Mouse (Mus musculus) CH12.LX (cell line): ENCODE measurements around the gene Cldn12. TPM values are rescaled to one million over a fixed set of nuclear protein-coding genes. Genes with fewer than 3 reads are reported as not detected.

Source experiments
- DNase-seq: peaks from one replicate; pipeline ENCODE4 v3.0.0-alpha.2; 2013; ENCODE audit errors: extremely low read depth
- H3K27ac ChIP-seq: 2 replicates; pipeline ENCODE4 v1.5.1; 2012; ENCODE audit warnings: low read depth, mild to moderate bottlenecking, control low read depth, moderate library complexity; ENCODE audit not compliant: insufficient read depth
- H3K27me3 ChIP-seq: replicated peaks from 2 replicates; pipeline ENCODE3; 2012; ENCODE audit warnings: inconsistent platforms
- H3K36me3 ChIP-seq, 2 experiments: replicated peaks in 1 of 2; 2 replicates each; pipeline versions ENCODE3 to v1.6.1; 2012; ENCODE audit warnings: inconsistent platforms in 1 of 2, low read length in 1 of 2, mild to moderate bottlenecking in 1 of 2, mixed read lengths in 1 of 2, moderate library complexity in 1 of 2; ENCODE audit not compliant: control insufficient read depth in 1 of 2, insufficient read depth in 1 of 2
- H3K4me1 ChIP-seq, 2 experiments: 2 replicates each; pipeline ENCODE4 v1.6.1; 2012; ENCODE audit warnings: inconsistent platforms in 1 of 2, moderate library complexity in 1 of 2; ENCODE audit not compliant: insufficient read depth in 2 of 2, control insufficient read depth in 1 of 2
- H3K4me2 ChIP-seq: 2 replicates; pipeline ENCODE4 v1.6.1; 2012; ENCODE audit warnings: low read depth, mild to moderate bottlenecking, control low read depth; ENCODE audit not compliant: poor library complexity, insufficient read depth, severe bottlenecking
- H3K4me3 ChIP-seq, 3 experiments: fragments of 150-350 bp in 1 of 3; sonication (generic) in 1 of 3; replicated peaks in 1 of 3; 2 replicates each; pipeline versions ENCODE3 to v1.5.1; 2011 to 2012; ENCODE audit warnings: low read depth in 2 of 3, low read length in 2 of 3, mild to moderate bottlenecking in 2 of 3, moderate library complexity in 2 of 3, control low read depth in 1 of 3, improper control_type of control experiment in 1 of 3, inconsistent platforms in 1 of 3, mixed read lengths in 1 of 3; ENCODE audit not compliant: poor library complexity in 1 of 3
- H3K79me2 ChIP-seq: replicated peaks from 2 replicates; pipeline ENCODE4 v1.6.1; 2012; ENCODE audit warnings: mild to moderate bottlenecking, moderate library complexity; ENCODE audit not compliant: control insufficient read depth, poor library complexity, insufficient read depth, severe bottlenecking; ENCODE audit errors: extremely low read depth
- H3K9ac ChIP-seq: 2 replicates; pipeline ENCODE4 v1.6.1; 2012; ENCODE audit warnings: low read depth, mild to moderate bottlenecking, control low read depth, moderate library complexity; ENCODE audit not compliant: insufficient read depth
- H3K9me3 ChIP-seq: replicated peaks from 2 replicates; pipeline ENCODE3; 2012; ENCODE audit warnings: low read length, inconsistent platforms, mixed read lengths
- BHLHE40 ChIP-seq: IDR thresholded peaks from 2 replicates; pipeline ENCODE4 v1.6.1; 2011; ENCODE audit warnings: mild to moderate bottlenecking, low read depth, low read length, improper control_type of control experiment
- CHD1 ChIP-seq: IDR thresholded peaks from 2 replicates; pipeline ENCODE4 v1.6.1; 2012; ENCODE audit warnings: low read depth, low read length, improper control_type of control experiment, inconsistent platforms
- CHD2 ChIP-seq: IDR thresholded peaks from 2 replicates; pipeline ENCODE4 v1.6.1; 2011; ENCODE audit warnings: low read length, improper control_type of control experiment
- E2F4 ChIP-seq: IDR thresholded peaks from 2 replicates; pipeline ENCODE4 v1.6.1; 2011; ENCODE audit warnings: low read depth, low read length, improper control_type of control experiment; ENCODE audit not compliant: insufficient replicate concordance
- EP300 ChIP-seq: IDR thresholded peaks from 2 replicates; pipeline ENCODE4 v1.6.1; 2011; ENCODE audit warnings: low read length, improper control_type of control experiment
- JUN ChIP-seq: IDR thresholded peaks from 2 replicates; pipeline ENCODE4 v1.6.1; 2011; ENCODE audit warnings: low read depth, mild to moderate bottlenecking, low read length, improper control_type of control experiment, moderate library complexity; ENCODE audit not compliant: insufficient read depth
- KAT2A ChIP-seq: IDR thresholded peaks from 2 replicates; pipeline ENCODE4 v1.6.1; 2012; ENCODE audit warnings: low read length, improper control_type of control experiment, inconsistent platforms; ENCODE audit not compliant: insufficient replicate concordance
- MAX ChIP-seq: IDR thresholded peaks from 2 replicates; pipeline ENCODE4 v1.6.1; 2011; ENCODE audit warnings: low read length, improper control_type of control experiment
- MYC ChIP-seq: IDR thresholded peaks from 2 replicates; pipeline ENCODE4 v1.6.1; 2011; ENCODE audit warnings: low read depth, mild to moderate bottlenecking, improper control_type of control experiment, low read length
- POLR2AphosphoS2 ChIP-seq: IDR thresholded peaks from 2 replicates; pipeline ENCODE4 v1.6.1; 2011; ENCODE audit warnings: low read depth, low read length, improper control_type of control experiment
- RAD21 ChIP-seq: IDR thresholded peaks from 2 replicates; pipeline ENCODE4 v1.6.1; 2011; ENCODE audit warnings: low read depth, mild to moderate bottlenecking, low read length, improper control_type of control experiment, moderate library complexity
- UBTF ChIP-seq: IDR thresholded peaks from 2 replicates; pipeline ENCODE4 v1.6.1; 2012; ENCODE audit warnings: low read depth, mild to moderate bottlenecking, inconsistent platforms, low read length, improper control_type of control experiment, moderate library complexity
- USF2 ChIP-seq: conservative IDR thresholded peaks from 2 replicates; pipeline ENCODE4 v1.6.1; 2011; ENCODE audit warnings: low read depth, low read length, improper control_type of control experiment
- ZC3H11A ChIP-seq: IDR thresholded peaks from 2 replicates; pipeline ENCODE4 v1.6.1; 2012; ENCODE audit warnings: low read depth, mild to moderate bottlenecking, inconsistent platforms, low read length, improper control_type of control experiment
- dilution Hi-C: fragments of 300-500 bp; cut with MboI; formaldehyde crosslinking; loops from 2 replicates; pipeline ENCODE4 v1.14.3; 2020; ENCODE audit warnings: low sequenced_read_pairs; ENCODE audit not compliant: extremely low pct_unique_long_range_greater_than_20kb, extremely low pct_ligation_motif_present
- in situ Hi-C: fragments of 300-500 bp; cut with MboI; formaldehyde crosslinking; loops from 3 replicates; pipeline ENCODE4 v1.14.3; 2019; ENCODE audit warnings: low sequenced_read_pairs, low pct_ligation_motif_present, low pct_unique_long_range_greater_than_20kb, mixed read lengths
- polyA plus RNA-seq: library from polyadenylated mRNA; unstranded; fragments of >175 nt; gene quantifications from 2 replicates; pipeline ENCODE4 v1.2.1, GENCODE M21; 2012; ENCODE audit warnings: low read depth; ENCODE audit not compliant: insufficient read length
- total RNA-seq, 2 experiments: library from RNA; depleted of rRNA; stranded (reverse); fragments of 300-350 nt in 1 of 2; fragments of >200 nt in 1 of 2; gene quantifications; 2 replicates each; pipeline ENCODE4 v1.2.3; 2012 to 2014

Cldn12 gene
- total and polyA plus RNA-seq, 3 experiments, result 11.8 to 24.1 (median 23.5) TPM

DNA sequence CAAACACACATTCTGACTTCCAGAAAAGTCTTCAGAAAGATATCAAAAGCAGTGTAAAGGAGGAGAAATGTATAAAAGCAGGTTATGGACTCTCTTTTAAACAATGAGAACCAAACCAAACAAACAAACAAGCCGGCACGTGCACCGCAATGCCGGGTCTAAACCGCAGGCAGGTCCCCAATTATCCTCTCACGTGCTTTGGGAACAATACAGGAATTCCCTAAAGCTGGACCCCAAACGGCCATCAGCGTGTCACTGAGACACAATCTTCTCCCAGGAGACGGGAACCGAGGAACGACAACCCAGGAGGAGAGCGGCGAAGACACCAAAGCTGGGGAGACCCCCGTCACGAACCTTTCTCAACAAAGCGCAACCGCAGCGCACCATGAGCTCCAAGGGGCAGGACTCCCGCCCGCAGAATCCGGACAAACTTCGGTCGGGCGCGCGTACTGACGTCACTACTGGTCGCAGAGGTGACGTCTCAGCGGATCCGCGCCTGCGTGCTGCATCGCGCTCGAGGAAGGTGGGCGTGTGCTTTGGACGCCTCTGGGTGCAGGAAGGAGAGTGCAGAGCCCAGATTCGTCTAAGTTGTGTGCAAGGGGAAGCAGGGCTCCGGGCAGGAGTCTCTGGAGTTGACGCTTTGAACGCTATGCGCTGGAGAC, 44.5 kb upstream of the Cldn12 start, which contains the start of gene Gtpbp10:
Gene Gtpbp10, minus strand, starts transcription at position 460 of the 662 bp plus-strand sequence.
- Histone ChIP-seq H3K9ac (no peak within 1 kb of the TSS), H3K27ac (no peak within 1 kb of the TSS), H3K4me1 (peaks cover 0 to 9% of the 10 kb centered on the region in 2 experiments; a peak in 2 of 4 replicates), H3K79me2 (no peaks in the 10 kb centered on the region), H3K4me3 (no peak within 1 kb of the TSS), H3K36me3 (no peaks in the 10 kb centered on the region), H3K4me2 (no peak within 1 kb of the TSS), H3K9me3 (peaks cover 4% of the 10 kb centered on the region), H3K27me3 (no peaks in the 10 kb centered on the region)
- TF ChIP-seq CHD1, result no peak
- no peak for TF ChIP-seq RAD21
- TF ChIP-seq MAX, result no peak
- no peak for TF ChIP-seq E2F4
- TF ChIP-seq ZC3H11A, result no peak
- no peak for TF ChIP-seq UBTF
- TF ChIP-seq POLR2AphosphoS2, result no peak
- no peak for TF ChIP-seq KAT2A
- TF ChIP-seq MYC, result no peak
- in situ Hi-C loops, result no loop called here
- dilution Hi-C loops, result no loop called here
- no peak for DNase-seq

DNA sequence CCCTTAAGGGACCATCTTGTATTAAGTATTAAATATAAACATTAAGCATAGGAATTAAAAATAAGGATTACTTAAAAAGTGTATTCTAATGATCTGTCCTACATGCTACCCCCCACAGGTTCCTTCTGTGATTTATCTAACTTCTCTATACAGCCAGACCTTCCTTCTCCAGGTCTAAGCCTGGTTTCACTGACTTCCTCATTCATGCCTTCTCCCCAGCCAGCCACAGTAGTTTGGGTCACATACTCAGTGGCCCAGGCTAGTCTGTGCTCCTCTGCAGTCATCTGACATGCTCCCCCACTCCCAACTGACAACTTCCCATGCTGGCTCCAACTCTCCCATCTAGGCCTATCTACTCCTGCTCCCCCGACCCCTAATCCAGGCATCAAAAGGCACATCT, 36.4 kb upstream of the Cldn12 start:
- dilution Hi-C loops, result no loop called here

GRCm38 (mm10) chr5:5540385-5540784, 25.6 kb upstream of the Cldn12 start:
- H3K79me2 ChIP-seq, result no peaks in the 10 kb centered on the region
- TF ChIP-seq MYC (no peak), USF2 (no peak), EP300 (no peak), BHLHE40 (no peak)
- TF ChIP-seq, all 38 proteins: peak for 0
- no peak overlapping the region for H3K9ac ChIP-seq
- H3K36me3 ChIP-seq, result no peaks in the 10 kb centered on the region
- H3K4me2 ChIP-seq, result no peak overlapping the region
- DNase-seq, result no peak
- no peak overlapping the region for H3K27ac ChIP-seq
- no peaks in the 10 kb centered on the region for H3K4me1 ChIP-seq
- H3K4me3 ChIP-seq, result no peak overlapping the region
- no peaks in the 10 kb centered on the region for H3K9me3 ChIP-seq
- no peaks in the 10 kb centered on the region for H3K27me3 ChIP-seq
- in situ Hi-C loops, result no loop called here
- dilution Hi-C loops, result no loop called here

More for the DNA sequence above, 36.4 kb upstream of the Cldn12 start:
- no peaks in the 10 kb centered on the region for H3K27me3 ChIP-seq
- DNase-seq, result no peak
- no peak for TF ChIP-seq CHD2
- no peak for TF ChIP-seq RAD21
- TF ChIP-seq CHD1, result no peak
- no peak for TF ChIP-seq JUN
- H3K4me2 ChIP-seq, result no peak overlapping the region
- H3K27ac ChIP-seq, result no peak overlapping the region
- H3K4me1 ChIP-seq, result no peaks in the 10 kb centered on the region
- in situ Hi-C loops, result no loop called here
- H3K4me3 ChIP-seq, result no peak overlapping the region
- no peaks in the 10 kb centered on the region for H3K36me3 ChIP-seq
- no peak overlapping the region for H3K9ac ChIP-seq
- H3K79me2 ChIP-seq, result no peaks in the 10 kb centered on the region
- H3K9me3 ChIP-seq, result peaks cover 5% of the 10 kb centered on the region
